Mouse (Mus musculus) embryonic fibroblast, embryonic 13.5 days (primary cell): ENCODE measurements at regions not wholly inside any gene's neighbourhood (a gene's known extent, or its start where the extent isn't known, plus 50 kb on each side); places are given as distances from the start of the nearest gene placed in this dataset.

ENCODE experiments used
- CTCF ChIP-seq: IDR thresholded peaks from 2 replicates; pipeline ENCODE4 v1.5.1; 2011; ENCODE audit warnings: mild to moderate bottlenecking, control low read depth, low read length, moderate library complexity, borderline replicate concordance; ENCODE audit not compliant: insufficient read depth
- POLR2A ChIP-seq: IDR thresholded peaks from 2 replicates; pipeline ENCODE4 v1.6.1; 2011; ENCODE audit warnings: low read depth, mild to moderate bottlenecking, control low read depth, low read length, moderate library complexity

DNA sequence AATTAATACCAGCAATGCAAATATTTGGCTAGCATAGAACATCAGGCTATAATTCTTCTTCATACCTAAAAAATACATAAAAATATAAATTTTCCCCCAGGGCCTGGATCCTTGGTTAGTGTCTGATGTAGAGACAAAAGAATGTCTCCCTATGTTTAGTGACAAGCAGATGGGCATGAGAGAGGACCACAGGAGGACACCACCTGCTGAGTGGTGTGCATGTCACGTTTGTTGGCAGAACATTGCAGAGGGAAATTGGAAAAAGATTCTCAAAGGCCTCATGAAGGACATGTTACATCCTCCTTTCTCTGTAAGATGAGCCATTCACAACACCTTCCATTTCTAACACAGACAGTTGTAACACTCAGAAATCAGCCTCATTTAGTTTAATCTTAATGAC, 206.3 kb downstream of the Hhipl2 start:
- TF ChIP-seq CTCF, result no peak
- no peak for TF ChIP-seq POLR2A
